Mouse (Mus musculus): ENCODE measurements around the gene Iqsec1. TPM values are rescaled to one million over a fixed set of nuclear protein-coding genes. Genes with fewer than 3 reads are reported as not detected.

Gene Iqsec1
- total and polyA plus RNA-seq, 2 experiments = 8.9 to 69.3 TPM

GRCm38 (mm10) chr6:90760886-90761285 lies 227.6 kb downstream of the Iqsec1 start:
- WGBS = 88% methylated on average over 5 of the region's 5 CpGs
- Histone ChIP-seq H3K79me2 (ENCODE audit: control insufficient read depth, insufficient read depth, low read length) (no peaks in the 10 kb centered on the region), H3K4me1 (ENCODE audit: control insufficient read depth, insufficient read depth, low read length) (no peaks in the 10 kb centered on the region), H3K27ac (replicated peaks; ENCODE audit: insufficient read depth, low read depth, low read length) (no peak overlapping the region), H3K27me3 (ENCODE audit: control insufficient read depth, insufficient read depth, low read length) (no peaks in the 10 kb centered on the region), H3K4me3 (ENCODE audit: insufficient read depth, low read depth, low read length) (no peak overlapping the region), H3K9ac (ENCODE audit: low read depth, low read length) (no peak overlapping the region), H3K36me3 (ENCODE audit: control insufficient read depth, insufficient read depth, low read length) (no peaks in the 10 kb centered on the region)
- TF ChIP-seq POLR2A (IDR thresholded peaks at IDR 0.05; ENCODE audit: extremely low read depth, insufficient read depth, low read length) = no peak
- TF ChIP-seq CTCF (IDR thresholded peaks at IDR 0.05; ENCODE audit: low read depth, low read length) = no peak
- no peak for DNase-seq (ENCODE audit: extremely low read depth, low read depth, low spot score)

DNA sequence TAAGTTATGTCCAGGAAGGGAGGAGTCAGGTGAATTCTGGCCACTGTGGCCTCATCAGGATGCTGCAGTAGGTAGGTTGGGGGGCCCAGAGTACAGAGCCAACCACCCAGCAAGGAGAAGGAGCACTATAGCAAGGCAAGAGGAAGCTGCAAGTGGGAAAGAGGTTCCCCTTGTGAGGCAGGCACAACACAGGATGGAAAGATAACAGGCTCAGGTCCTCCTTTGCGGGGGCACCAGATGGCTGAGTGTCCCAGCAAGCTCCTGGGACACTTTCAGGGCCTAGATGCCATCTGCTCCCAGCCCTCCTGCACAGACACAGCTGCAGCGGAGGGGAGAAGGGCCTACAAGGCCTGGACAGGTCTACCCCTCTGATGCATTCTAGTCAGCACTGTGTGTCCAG lies 228.7 kb downstream of the Iqsec1 start:
- Histone ChIP-seq H3K27me3 (ENCODE audit: control insufficient read depth, insufficient read depth, low read length) (no peaks in the 10 kb centered on the region), H3K9ac (ENCODE audit: low read depth, low read length) (no peak overlapping the region), H3K27ac (replicated peaks; ENCODE audit: insufficient read depth, low read depth, low read length) (no peak overlapping the region), H3K4me1 (ENCODE audit: control insufficient read depth, insufficient read depth, low read length) (peaks cover 7% of the 10 kb centered on the region), H3K79me2 (ENCODE audit: control insufficient read depth, insufficient read depth, low read length) (no peaks in the 10 kb centered on the region), H3K4me3 (ENCODE audit: insufficient read depth, low read depth, low read length) (no peak overlapping the region), H3K36me3 (ENCODE audit: control insufficient read depth, insufficient read depth, low read length) (no peaks in the 10 kb centered on the region)
- no peak for TF ChIP-seq CTCF (IDR thresholded peaks at IDR 0.05; ENCODE audit: low read depth, low read length)
- TF ChIP-seq POLR2A (IDR thresholded peaks at IDR 0.05; ENCODE audit: extremely low read depth, insufficient read depth, low read length) = no peak
- WGBS = 90% methylated on average over 2 of the region's 2 CpGs
- no peak for DNase-seq (ENCODE audit: extremely low read depth, low read depth, low spot score)

DNA sequence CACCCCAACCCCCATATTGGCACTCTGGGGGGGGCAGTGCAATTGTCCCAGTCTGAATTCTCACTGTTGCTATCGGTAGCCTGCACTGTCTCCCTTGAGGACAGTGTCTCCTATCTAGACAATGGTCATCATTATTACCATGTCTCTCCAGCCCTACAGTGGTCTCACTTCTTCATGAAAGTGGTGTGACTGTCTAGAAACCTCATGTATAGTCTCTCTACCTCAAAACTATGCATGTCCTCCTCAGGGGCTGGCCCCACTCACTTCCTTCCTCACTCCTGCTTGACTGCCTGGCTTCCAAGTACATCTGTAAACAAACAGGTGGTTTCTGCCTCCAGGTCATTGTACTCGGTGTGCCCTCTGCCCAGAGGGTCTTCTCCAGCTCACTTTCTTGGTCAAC lies 230.3 kb downstream of the Iqsec1 start:
- Histone ChIP-seq H3K4me1 (ENCODE audit: control insufficient read depth, insufficient read depth, low read length) (peaks cover 20% of the 10 kb centered on the region), H3K36me3 (ENCODE audit: control insufficient read depth, insufficient read depth, low read length) (no peaks in the 10 kb centered on the region), H3K27me3 (ENCODE audit: control insufficient read depth, insufficient read depth, low read length) (no peaks in the 10 kb centered on the region), H3K9ac (ENCODE audit: low read depth, low read length) (no peak overlapping the region), H3K4me3 (ENCODE audit: insufficient read depth, low read depth, low read length) (no peak overlapping the region), H3K79me2 (ENCODE audit: control insufficient read depth, insufficient read depth, low read length) (no peaks in the 10 kb centered on the region), H3K27ac (replicated peaks; ENCODE audit: insufficient read depth, low read depth, low read length) (no peak overlapping the region)
- no peak for DNase-seq (ENCODE audit: extremely low read depth, low read depth, low spot score)
- TF ChIP-seq CTCF (IDR thresholded peaks at IDR 0.05; ENCODE audit: low read depth, low read length) (no peak), POLR2A (IDR thresholded peaks at IDR 0.05; ENCODE audit: extremely low read depth, insufficient read depth, low read length) (no peak)
- WGBS = 87% methylated on average over 2 of the region's 2 CpGs

DNA sequence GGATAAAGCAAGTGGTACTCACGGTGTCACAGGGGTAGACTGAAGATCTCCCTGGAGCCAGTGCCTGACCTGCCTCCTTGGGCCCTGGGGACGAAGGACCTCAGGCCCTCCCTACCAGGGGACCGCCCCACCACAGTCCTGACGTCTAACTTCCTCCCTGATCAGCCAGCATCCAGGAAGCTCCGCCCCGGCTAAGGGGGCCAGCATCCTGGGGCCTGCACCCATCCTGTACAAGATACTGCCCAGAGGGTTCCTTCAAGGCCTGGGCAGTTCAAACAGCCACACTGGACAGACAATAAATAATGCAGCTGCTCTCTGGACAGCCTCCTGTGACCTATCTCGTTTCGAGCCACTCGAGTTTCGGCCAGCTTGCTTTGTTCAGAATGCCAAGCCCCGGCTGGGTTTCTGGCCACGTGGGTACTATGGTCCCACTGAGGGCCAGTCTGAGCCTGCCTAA lies 231.0 kb downstream of the Iqsec1 start:
- no peak for DNase-seq (ENCODE audit: extremely low read depth, low read depth, low spot score)
- Histone ChIP-seq H3K27ac (replicated peaks; ENCODE audit: insufficient read depth, low read depth, low read length) (peak overlapping the region; percentile 5), H3K27me3 (ENCODE audit: control insufficient read depth, insufficient read depth, low read length) (no peaks in the 10 kb centered on the region), H3K4me3 (ENCODE audit: insufficient read depth, low read depth, low read length) (peak overlapping the region; percentile 14; the same call in 1 of the 2 replicates), H3K9ac (ENCODE audit: low read depth, low read length) (peak overlapping the region; percentile 23; the same call in 1 of the 2 replicates), H3K4me1 (ENCODE audit: control insufficient read depth, insufficient read depth, low read length) (peaks cover 26% of the 10 kb centered on the region), H3K36me3 (ENCODE audit: control insufficient read depth, insufficient read depth, low read length) (no peaks in the 10 kb centered on the region), H3K79me2 (ENCODE audit: control insufficient read depth, insufficient read depth, low read length) (no peaks in the 10 kb centered on the region)
- TF ChIP-seq CTCF (IDR thresholded peaks at IDR 0.05; ENCODE audit: low read depth, low read length) = no peak
- no peak for TF ChIP-seq POLR2A (IDR thresholded peaks at IDR 0.05; ENCODE audit: extremely low read depth, insufficient read depth, low read length)
- 75% methylated on average over 12 of the region's 12 CpGs for WGBS

DNA sequence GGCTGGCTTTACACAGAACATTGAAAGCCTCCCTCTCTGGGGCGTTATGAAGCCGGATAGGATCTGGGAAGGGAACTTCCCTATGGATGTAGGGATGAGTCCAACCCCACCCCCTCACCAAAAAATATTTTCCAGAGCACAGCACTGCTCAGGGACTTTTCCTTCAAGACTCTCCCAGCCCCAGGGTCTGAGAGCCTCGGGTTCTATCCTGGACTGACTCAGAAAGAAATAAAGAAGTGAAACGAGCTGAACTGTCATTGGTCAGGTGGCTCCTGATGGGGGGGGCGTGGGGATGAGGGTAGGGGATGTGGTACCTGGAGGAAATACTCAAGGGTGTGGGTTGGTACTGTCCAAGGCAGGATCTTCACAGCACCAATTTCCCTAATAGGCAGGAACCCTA lies 231.9 kb downstream of the Iqsec1 start:
- 0 out of 2 replicates have a peak overlapping the region, but pooled peaks have one; percentile 5 for H3K27ac ChIP-seq (replicated peaks; ENCODE audit: insufficient read depth, low read depth, low read length)
- no peak for DNase-seq (ENCODE audit: extremely low read depth, low read depth, low spot score)
- no peak for TF ChIP-seq POLR2A (IDR thresholded peaks at IDR 0.05; ENCODE audit: extremely low read depth, insufficient read depth, low read length)
- no peak for TF ChIP-seq CTCF (IDR thresholded peaks at IDR 0.05; ENCODE audit: low read depth, low read length)

GRCm38 (mm10) chr6:90755613-90755941 lies 232.9 kb downstream of the Iqsec1 start:
- Histone ChIP-seq H3K79me2 (ENCODE audit: control insufficient read depth, insufficient read depth, low read length) (no peaks in the 10 kb centered on the region), H3K4me3 (ENCODE audit: insufficient read depth, low read depth, low read length) (no peak overlapping the region), H3K4me1 (ENCODE audit: control insufficient read depth, insufficient read depth, low read length) (peaks cover 31% of the 10 kb centered on the region), H3K27ac (replicated peaks; ENCODE audit: insufficient read depth, low read depth, low read length) (peak overlapping the region; percentile 39), H3K36me3 (ENCODE audit: control insufficient read depth, insufficient read depth, low read length) (no peaks in the 10 kb centered on the region), H3K9ac (ENCODE audit: low read depth, low read length) (no peak overlapping the region), H3K27me3 (ENCODE audit: control insufficient read depth, insufficient read depth, low read length) (no peaks in the 10 kb centered on the region)
- no peak for DNase-seq (ENCODE audit: extremely low read depth, low read depth, low spot score)
- TF ChIP-seq POLR2A (IDR thresholded peaks at IDR 0.05; ENCODE audit: extremely low read depth, insufficient read depth, low read length) = no peak
- no peak for TF ChIP-seq CTCF (IDR thresholded peaks at IDR 0.05; ENCODE audit: low read depth, low read length)
- 55% methylated on average over 6 of the region's 6 CpGs for WGBS

More for the DNA sequence above, 231.9 kb downstream of the Iqsec1 start:
- H3K27me3 ChIP-seq (ENCODE audit: control insufficient read depth, insufficient read depth, low read length) = no peaks in the 10 kb centered on the region
- H3K4me3 ChIP-seq (ENCODE audit: insufficient read depth, low read depth, low read length) = no peak overlapping the region
- H3K4me1 ChIP-seq (ENCODE audit: control insufficient read depth, insufficient read depth, low read length) = peaks cover 26% of the 10 kb centered on the region
- H3K79me2 ChIP-seq (ENCODE audit: control insufficient read depth, insufficient read depth, low read length) = no peaks in the 10 kb centered on the region
- H3K36me3 ChIP-seq (ENCODE audit: control insufficient read depth, insufficient read depth, low read length) = no peaks in the 10 kb centered on the region
- H3K9ac ChIP-seq (ENCODE audit: low read depth, low read length) = no peak overlapping the region
- 76% methylated on average over 5 of the region's 5 CpGs for WGBS
